Mouse (Mus musculus) skeletal muscle tissue, adult 2 months (tissue): ENCODE data around the gene Bag2.

Source experiments
- DNase-seq: peaks from one replicate; pipeline ENCODE4 v3.0.0-alpha.2; 2012; ENCODE audit warnings: low read depth, low spot score

The Bag2 gene

DNA sequence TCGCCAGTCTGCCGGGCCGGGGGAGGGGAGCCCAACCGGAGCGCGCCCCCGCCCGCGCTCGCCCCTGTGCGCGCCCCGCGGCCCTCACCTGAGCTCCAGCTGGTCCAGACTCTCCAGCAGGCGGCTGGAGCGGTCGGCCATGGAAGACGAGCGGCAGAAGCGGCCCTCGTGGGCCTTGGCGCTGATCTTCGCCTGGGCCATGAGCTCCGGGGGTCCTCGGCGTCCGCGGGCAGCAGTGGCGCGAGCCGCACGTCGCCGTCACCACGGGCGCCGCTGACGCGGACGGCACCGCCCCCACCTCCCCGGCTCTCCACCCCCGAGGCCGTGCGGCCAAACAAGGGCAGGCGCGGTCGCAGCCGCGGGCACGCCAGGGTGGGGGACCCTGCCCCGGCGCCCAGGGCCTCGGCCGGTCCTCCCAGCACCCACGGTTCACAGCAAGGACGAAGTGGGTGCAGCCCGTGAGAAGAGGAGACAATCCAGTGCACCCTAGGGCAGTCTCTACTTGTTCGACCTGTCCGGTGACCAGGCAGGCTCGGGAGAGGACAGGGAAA is at the start of gene Bag2:
Bag2 (minus strand) TSS at position 305 of the 551 bp plus-strand sequence.
- peak; percentile 34 for DNase-seq

DNA sequence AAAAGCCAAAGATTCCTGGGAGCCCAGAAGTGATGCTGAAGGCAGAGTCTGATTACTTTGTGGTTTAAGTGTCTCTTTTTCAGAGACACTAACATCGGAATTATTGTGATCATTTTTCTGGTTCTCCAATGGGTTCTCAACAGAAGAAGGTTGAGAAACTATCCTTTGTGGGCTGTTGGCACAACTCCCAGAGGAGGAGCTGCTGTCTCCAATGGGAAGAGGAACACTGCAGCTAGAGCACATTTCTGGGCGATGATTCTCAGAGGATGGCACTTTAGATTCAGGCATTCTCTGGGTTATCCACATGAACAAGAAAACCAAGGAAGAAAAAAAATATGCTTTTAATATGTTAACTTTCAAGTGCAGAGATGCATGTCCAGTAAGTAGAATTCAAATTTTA is 45.7 kb upstream of the Bag2 start:
- DNase-seq = no peak

DNA sequence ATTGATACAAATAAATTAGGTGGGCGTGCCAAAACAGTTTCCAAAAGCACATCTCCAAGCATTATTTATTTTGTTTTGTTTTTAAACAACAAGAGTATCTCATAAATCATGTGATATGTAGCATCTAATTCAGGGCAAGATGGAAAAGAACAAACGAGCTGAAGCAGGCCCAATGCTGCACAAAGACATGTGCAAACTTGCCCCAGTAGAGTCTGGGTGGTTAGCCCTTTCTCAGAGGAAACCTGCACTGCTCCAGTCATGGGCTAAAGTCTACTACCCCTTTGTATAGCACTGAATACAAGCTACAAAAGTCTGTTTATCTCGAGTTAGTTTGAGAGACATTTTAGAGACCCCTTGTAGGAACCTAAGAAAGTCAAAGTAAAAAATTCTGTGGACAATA is 42.0 kb upstream of the Bag2 start:
- no peak for DNase-seq

DNA sequence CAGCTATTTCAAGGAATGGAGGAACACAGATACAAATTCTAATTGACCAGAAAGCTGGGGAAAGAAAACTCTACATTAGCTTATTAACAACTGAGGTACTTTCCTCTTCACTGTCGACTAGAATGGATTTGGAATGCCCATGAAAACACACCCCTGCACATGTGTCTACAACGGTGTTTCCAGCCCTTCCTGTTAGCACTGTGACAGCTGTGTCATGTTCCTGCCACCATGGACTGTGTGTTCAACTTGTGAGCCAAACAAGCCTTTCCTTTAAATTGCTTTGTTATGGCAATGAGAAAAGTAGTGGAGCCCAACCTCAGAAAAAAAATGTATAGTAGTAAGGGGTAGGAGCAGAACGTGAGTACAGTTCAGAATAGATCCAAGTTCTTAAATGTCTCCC is 30.9 kb upstream of the Bag2 start:
- no peak for DNase-seq

DNA sequence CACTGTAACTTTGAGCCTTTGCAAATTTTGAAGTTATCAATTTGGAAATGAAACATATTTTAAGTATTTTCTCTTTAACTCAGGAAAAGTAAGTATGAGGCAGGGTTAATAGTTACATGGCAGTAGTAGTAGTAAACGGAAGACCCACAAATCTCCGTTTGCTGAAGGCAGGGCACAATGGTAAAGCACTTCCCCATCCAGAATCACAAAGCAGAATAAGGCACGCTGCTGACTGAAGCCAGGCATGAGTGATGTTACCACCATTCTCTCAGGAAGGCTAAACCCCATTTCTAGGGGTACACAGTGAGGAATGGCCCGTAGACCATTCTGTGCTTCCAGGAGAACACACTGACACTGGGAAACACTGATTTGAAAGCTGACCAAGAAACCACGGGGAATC is 30.5 kb upstream of the Bag2 start:
- no peak for DNase-seq

DNA sequence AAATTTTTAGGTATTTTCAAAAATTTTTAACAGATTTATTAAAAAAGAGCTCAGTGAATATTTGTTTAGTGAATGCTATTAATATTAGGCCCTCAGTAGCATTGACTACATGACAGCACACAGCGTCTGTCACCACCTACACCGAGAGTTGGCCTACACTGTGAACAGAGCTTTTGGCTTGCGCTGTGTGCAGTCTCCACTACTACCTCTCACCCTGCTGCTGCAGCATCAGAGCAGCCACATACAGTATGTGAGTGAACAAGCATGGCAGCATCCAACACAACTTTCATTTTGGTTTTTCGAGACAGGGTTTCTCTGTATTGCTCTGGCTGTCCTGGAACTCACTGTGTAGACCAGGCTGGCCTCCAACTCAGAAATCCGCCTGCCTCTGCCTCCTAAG is 27.0 kb upstream of the Bag2 start:
- DNase-seq = no peak

DNA sequence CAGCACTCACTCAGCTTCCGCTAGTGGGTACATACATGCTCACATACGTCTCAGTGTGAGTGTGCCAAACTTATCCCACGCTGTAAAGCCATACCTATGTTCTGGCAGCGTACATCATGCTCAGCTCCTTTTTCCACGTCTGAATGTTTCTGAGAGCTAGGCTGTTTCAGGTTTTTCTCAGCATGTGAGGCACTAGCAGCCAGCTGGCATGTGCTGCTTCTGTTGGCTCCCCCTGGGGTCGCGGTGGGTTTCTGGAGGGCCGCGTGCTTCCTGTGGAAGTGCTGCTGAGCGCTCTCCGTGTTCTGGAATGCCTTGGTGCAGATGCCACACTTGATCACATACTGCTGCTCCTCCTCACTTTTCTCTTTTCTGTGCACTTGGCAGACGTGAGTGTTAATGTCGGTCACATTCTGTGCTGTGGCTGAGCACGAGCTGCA is 18.6 kb upstream of the Bag2 start:
- no peak for DNase-seq

DNA sequence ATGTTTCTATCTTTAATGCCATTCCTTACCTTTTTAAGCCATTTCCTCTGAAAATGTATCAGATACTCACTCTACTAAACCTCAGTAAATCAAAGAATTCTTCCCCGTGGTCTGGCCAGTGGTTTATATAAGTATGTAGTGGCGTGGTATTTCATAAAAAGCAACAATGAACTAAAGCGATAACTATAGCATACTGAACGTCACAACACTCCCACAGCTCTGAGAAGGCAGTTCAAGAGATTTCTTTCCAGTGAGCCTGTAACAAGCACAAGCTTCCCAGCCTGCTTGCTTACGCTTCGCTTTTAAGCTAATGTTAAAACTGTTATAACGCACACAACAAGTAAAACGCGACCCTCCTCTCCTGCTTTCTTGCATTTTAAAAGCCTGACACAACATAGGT is 14.5 kb upstream of the Bag2 start:
- no peak for DNase-seq

DNA sequence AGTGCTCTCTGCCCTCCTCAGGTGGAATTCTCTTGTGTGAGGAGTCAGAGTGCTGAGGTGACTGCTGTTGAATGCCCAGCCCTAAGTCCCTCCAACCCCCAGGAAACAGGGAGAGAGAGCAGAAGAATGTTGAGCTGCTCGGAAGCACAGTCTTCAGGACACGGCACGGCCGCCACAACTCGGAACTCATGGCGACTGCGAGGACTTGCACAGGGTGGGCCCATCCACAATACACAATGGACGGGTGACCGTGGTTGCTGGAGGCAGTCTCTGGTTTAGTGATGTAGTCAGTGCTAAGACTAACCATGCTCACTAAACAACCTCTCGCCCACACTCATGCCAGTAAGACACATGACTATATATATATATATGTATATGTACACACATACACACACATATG is 14.0 kb upstream of the Bag2 start:
- DNase-seq = no peak

DNA sequence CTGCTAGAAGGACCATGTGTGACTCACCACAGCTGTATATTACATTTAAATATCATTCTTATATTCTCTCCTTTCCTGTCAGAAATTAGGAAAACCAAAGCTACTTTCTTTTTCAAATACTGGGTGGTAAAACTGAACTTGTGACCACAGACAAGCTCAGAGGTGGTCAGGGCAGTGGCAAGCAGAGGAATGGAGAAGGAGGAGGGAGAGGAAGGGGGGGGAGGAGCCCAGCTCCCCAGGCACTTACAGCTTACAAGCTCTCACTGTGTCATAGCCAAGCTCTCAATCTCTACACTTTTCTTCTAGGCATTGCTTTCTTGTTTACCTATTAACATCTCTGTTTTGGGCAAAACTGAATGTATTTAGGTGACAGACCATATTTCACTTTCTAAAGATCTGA is 11.2 kb upstream of the Bag2 start:
- DNase-seq = no peak

DNA sequence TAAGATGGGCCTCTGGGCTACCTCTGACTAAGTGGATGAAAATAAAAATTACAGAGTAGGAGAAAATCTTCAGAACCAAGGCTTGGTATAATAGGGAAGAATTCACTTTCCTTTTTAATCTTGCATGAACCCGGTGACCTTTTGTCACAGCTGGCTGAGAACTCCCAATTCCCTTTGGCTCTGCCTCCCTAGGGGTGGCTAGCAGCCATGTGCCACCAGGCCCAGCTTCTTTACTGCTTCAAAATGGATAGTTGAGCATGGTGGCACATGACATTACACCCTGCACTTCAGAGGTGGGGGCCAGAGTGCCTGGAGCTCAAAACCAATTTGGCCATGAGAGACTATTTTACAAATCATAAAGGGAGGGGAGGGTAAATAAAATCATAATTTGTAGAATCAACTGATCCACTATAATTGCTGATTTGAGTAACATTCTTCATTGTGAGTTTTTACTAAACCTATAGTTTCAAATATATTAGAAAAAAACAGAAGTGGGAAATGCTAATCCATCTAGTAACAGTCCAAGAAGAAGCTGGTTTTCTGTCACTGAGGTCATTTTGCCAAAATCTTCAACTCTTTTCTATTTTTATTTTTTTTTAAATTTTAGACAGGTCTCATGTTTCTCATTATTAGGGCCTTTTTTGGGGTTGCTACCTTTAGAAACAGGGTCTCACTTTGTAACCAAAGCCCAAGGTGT is 10.6 kb upstream of the Bag2 start:
- DNase-seq = no peak

DNA sequence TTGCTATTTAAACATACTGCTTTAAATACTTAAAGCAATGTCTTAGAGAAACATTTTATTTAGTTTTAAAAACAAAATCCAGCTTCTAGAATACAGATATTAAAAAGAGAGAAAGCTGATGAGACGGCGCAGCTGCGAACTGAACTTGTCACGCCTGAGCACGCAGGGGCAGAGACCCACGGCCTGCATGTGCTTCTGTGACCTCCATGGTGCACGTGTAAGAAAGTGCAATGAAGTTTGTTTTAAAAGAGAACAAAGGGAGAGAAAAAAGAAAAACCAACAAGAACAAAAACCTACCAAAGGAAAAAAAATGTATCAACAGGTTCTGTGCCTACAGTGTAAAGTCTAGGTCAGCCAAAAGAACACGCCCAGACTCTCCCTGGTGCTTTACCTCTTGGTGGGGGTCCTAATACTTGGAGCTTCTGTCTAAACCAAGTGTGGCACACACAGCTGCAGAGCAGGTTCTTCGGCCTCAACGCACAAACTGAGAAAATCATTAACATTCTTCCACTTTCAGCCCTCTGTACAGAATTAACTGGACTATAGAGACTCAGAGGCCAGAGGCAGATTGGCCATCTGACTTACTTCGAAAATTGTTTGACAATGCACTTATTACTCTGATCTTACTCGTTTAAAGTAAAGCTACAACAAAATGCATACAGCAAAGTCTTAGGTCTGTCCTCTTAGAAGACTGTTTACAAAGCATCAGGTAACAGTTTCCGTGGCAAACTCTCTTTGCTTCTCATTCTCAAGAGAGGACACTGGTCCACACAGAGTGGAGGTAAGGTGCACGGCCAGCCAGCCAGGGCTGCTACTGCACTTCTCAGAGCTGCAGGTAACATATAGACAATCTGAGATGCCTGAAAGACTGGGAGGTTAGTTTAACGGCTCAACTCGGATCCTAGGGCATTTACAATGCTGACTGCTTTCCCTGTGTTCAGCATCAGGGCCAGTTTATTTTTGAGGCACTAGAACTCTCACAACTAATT is 9.2 kb upstream of the Bag2 start:
- DNase-seq = no peak

DNA sequence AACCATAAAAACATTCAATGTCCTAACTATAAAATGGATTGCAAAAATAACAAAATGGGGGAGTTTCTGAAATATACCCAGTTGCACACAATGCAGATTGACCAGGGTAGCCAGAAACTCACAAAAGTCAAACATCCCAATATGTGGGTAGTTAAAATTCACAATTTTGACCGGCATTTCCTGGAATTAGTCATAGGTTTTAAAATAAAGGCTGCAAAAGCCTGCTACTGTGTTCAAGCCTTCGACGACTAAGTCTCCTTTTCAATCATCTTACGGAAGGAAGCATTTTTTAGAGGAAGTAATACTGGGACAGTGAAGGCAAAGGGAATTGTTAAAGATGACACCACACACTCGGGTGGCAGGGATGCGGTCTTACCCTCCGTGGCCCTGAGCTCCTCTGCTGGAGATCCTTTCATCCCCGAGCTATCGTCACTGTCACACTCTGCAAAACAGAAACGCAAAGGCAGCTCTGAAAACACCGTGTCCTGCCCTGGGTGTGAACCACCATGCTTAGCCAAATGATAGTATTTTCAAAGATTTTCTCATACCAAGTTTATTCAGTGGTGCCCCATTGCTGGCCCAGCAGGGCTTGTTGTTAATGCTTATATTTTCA is 8.0 kb upstream of the Bag2 start:
- DNase-seq = no peak

DNA sequence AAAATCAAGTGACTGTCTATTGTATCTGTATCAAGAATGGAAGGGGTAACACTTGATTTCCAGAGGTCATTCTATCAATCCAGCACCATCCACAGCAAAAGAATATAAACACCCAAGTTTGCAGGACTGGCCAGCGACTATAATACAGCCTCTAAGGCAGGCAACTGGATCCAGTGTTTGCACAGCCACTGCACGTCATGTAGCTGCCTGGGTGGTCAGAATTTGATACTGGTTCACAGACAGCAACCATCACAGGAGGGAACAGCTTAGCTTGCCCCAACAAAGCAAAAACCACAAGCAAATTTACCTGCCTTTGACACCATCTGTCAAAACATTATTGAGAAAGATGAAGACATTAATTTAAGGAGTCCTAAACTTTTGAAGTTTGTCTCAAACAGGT is 6.2 kb upstream of the Bag2 start:
- DNase-seq = no peak

DNA sequence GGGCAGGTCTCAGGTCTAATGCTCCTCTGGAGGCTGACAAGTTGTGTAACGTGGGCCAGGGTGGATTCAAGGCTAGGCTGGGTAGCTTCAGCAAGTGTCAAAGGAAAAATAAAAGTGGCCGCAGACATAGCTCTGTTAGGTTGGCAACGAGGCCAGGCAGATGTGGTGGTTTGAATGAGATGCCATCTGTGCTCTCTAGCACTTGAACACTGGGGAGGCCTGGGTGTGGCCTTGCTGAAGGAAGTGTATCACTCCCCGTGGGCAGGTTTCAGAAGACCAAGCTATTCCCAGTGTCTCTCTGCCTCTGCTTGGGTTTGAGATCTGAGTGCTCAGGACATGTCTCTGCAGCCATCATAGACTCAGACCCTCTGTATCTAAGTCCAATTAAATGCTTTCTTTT is 893 bp upstream of the Bag2 start:
- DNase-seq = no peak

DNA sequence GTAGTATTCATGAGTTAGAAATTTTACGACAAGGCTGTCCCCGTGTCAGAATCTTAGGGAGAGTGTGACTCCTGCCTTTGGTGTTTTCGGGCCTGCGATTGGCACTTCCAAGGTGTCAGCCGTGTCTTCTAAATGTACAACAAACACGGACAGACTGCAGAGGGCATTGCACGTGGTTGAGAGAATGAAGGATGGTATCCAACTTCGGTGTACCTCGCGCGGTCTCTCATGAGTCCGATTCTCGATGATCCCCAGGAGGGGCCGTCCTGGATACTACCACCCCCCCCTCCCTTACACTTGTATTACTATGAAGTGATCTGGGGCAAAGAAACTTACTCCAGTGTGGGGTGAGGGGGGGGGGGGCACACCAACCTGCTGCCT is 572 bp downstream of the Bag2 start:
- DNase-seq = no peak

DNA sequence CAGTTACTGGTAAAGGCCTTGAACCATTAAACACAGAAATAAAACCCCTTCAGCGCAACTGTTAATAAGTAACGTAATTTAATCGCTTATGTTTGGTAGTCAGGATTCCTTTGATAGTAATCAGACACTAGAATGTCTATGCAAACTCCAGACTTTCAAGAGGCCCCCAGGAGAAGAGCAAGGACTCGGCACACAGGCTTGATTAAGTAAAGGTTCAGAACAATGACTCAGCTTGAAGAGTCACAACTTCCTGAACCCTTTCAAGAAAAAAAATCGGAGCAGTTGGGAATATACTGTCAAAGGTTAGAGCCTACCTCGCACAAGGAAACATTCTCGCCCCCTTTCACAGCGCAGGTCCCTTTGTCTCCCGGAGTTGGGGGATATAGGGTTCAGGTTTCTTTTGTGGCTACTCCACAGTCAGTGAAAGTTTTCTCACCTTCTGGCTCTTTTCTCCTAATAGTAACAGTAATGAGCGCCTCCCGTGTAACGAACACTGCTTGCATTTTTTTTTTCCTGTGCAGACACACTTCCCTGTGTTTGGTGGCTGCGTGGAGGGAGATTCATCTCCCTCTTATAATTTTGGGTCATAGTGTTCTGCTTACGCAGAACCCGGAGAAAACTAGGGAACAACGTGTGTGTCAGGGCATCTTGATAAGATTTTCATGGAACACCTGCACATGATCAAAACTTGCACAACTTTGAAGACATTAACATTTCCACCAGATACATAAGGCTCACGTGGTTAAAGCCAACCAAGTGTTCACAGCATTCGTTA is 1.1 kb downstream of the Bag2 start:
- no peak for DNase-seq

DNA sequence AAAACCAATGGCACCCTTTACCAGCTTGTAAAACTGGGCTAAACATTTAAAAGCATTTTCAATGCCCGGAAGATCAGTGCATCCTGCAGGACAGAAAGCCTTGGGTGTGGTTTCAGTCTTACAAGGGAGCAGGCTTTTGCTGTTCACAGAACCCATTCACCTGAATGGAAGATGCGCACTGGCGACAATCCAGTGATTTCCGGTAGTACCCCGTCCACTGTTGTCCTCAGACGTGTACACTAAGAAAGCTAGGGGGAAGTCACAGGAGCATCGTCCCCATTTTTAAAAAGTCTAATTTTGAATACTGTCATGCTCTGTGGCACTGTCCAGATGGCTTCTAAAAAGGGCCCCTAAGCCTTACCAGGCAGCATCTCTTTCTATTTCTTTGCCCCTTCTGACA is 1.8 kb downstream of the Bag2 start:
- DNase-seq = no peak

DNA sequence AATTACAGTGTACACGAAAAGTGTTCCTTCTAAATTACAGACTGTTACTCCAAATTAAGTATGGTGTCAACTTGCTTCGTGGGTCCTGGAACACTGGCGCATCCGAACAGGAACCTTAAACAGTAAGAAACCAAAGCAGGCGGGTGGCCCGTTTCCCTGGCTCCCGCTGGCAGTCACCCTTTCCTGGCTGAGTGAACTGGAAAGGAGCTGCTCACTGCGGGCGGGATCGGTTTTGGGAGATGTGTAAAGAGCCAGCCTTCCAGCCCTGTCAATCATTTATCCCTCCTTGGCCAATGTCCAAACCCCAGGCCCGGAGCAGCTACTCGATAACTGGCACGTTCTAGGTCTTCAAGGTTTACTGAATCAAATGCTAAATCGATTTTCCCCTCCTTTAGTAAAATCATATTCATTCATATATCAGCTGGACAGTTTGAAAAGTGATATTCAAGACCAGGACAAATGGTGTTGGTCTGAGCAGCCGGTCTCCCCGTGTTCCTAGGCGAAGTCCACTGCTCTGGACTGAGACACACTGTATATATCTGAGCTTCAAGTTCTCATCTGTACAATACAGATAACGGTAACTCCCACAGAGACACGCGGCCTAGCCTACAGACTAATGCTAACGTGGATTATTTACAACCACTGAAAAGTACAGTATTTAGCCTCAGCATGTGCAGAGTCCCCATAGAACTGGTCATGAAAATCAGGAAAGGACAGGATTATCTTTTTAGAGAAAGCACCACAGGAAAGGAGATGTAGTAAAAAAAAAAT is 2.4 kb downstream of the Bag2 start:
- no peak for DNase-seq

DNA sequence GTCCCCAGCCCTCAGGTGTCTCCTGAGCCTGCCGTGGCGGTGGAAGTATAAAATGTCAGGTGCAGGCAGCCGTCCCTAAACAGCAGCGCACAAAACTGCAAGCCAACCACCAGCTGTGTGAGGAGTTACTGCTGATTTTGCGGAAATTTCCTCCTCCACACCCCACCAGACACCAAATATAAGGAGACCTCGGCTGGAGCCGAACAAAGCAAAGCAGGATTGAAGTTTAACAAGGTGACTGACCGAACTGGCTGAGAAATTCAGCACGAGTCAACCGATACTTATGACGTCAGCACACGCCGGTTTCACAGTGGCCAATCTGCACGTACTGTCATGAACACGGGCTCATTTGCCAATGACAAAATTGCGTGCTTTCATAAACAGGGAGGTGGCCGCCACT is 3.5 kb downstream of the Bag2 start:
- DNase-seq = no peak

DNA sequence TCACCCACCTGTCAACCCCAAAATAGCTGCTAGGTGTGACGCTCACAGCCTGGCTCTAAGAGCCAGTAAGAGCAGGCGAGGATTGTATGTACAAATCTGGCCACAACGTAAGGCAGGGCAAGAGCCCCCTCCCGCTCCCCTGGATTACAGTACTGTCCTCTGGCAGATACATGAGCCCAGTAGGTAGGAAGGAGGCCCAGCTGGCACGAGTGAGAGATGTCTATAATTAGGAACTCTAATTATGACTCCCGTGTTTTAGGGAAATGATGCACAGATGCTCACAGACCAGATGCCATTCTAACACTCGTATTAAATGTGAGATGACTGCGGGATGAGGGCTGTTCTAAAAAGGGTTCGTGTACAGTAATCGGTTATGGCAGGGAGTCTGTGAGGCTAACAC is 6.3 kb downstream of the Bag2 start:
- peak; percentile 31 for DNase-seq
